Mouse (Mus musculus) thymus, adult 2 months (tissue): ENCODE data around the gene Rmdn2.

ENCODE experiments used
- CTCF ChIP-seq: fragments of 200-500 bp; IDR thresholded peaks from 2 replicates; pipeline ENCODE4 v1.5.1; 2012; ENCODE audit warnings: mild to moderate bottlenecking, control low read depth, low read length, moderate library complexity, borderline replicate concordance; ENCODE audit not compliant: control insufficient read depth, poor library complexity, insufficient read depth; ENCODE audit errors: extremely low read depth
- POLR2A ChIP-seq: fragments of 200-500 bp; IDR thresholded peaks from 2 replicates; pipeline ENCODE4 v1.6.1; 2012; ENCODE audit warnings: mild to moderate bottlenecking, low read length, control low read depth, moderate library complexity; ENCODE audit not compliant: control insufficient read depth, poor library complexity, insufficient read depth; ENCODE audit errors: extremely low read depth

GRCm38 (mm10) chr17:79714368-79714895 is 102.8 kb downstream of the Rmdn2 start:
- TF ChIP-seq CTCF (no peak), POLR2A (no peak)
